Mouse (Mus musculus): ENCODE measurements at regions not wholly inside any gene's neighbourhood (a gene's known extent, or its start where the extent isn't known, plus 50 kb on each side); places are given as distances from the start of the nearest gene placed in this dataset.

GRCm38 (mm10) chr10:95013213-95013915, 68.7 kb upstream of the Plxnc1 start:
- Histone ChIP-seq H3K27me3 (ENCODE audit: insufficient read depth, low read length) (no peaks in the 10 kb centered on the region), H3K4me3 (ENCODE audit: low read length) (no peak overlapping the region), H3K36me3 (ENCODE audit: insufficient read depth, low read length) (no peaks in the 10 kb centered on the region), H3K4me1 (ENCODE audit: insufficient read depth, low read length) (no peaks in the 10 kb centered on the region), H3K4me2 (ENCODE audit: low read depth, low read length) (no peak overlapping the region), H3K27ac (no peak overlapping the region), H3K9me3 (ENCODE audit: low read length) (no peaks in the 10 kb centered on the region), H3K9ac (replicated peaks; ENCODE audit: low read length) (no peak overlapping the region)
- 81% methylated on average over 11 of the region's 11 CpGs for WGBS
- DNase-seq (ENCODE audit: low spot score): peak; percentile 7
- ATAC-seq: no peak
- no peak for TF ChIP-seq CTCF (IDR thresholded peaks at IDR 0.05; ENCODE audit: low read depth)

- H3K4me3 ChIP-seq (ENCODE audit: low read length): no peak overlapping the region
- no peaks in the 10 kb centered on the region for H3K36me3 ChIP-seq (ENCODE audit: insufficient read depth, low read length)
- DNase-seq (ENCODE audit: low spot score): no peak
- H3K9me3 ChIP-seq (ENCODE audit: low read length): no peaks in the 10 kb centered on the region
- H3K9ac ChIP-seq (replicated peaks; ENCODE audit: low read length): no peak overlapping the region
- no peak overlapping the region for H3K4me2 ChIP-seq (ENCODE audit: low read depth, low read length)
- H3K27me3 ChIP-seq (ENCODE audit: insufficient read depth, low read length): no peaks in the 10 kb centered on the region
- no peaks in the 10 kb centered on the region for H3K4me1 ChIP-seq (ENCODE audit: insufficient read depth, low read length)
- ATAC-seq: no peak
- TF ChIP-seq CTCF (IDR thresholded peaks at IDR 0.05; ENCODE audit: low read depth): no peak
- WGBS: 96% methylated on average over 6 of the region's 6 CpGs
- no peak overlapping the region for H3K27ac ChIP-seq
These were observed 65.7 kb upstream of the Plxnc1 start for GRCm38 (mm10) chr10:95010333-95010732.

GRCm38 (mm10) chr10:95009081-95009480, 64.4 kb upstream of the Plxnc1 start:
- no peak overlapping the region for H3K27ac ChIP-seq
- H3K4me3 ChIP-seq (ENCODE audit: low read length): no peak overlapping the region
- DNase-seq (ENCODE audit: low spot score) (no peak), ATAC-seq (no peak)
- no peaks in the 10 kb centered on the region for H3K9me3 ChIP-seq (ENCODE audit: low read length)
- 66% methylated on average over 1 of the region's 1 CpGs for WGBS
- no peak overlapping the region for H3K9ac ChIP-seq (replicated peaks; ENCODE audit: low read length)
- TF ChIP-seq CTCF (IDR thresholded peaks at IDR 0.05; ENCODE audit: low read depth): no peak
- no peaks in the 10 kb centered on the region for H3K4me1 ChIP-seq (ENCODE audit: insufficient read depth, low read length)
- no peak overlapping the region for H3K4me2 ChIP-seq (ENCODE audit: low read depth, low read length)
- H3K36me3 ChIP-seq (ENCODE audit: insufficient read depth, low read length): no peaks in the 10 kb centered on the region
- H3K27me3 ChIP-seq (ENCODE audit: insufficient read depth, low read length): no peaks in the 10 kb centered on the region

GRCm38 (mm10) chr10:95004065-95004763, 59.6 kb upstream of the Plxnc1 start:
- Histone ChIP-seq H3K27me3 (ENCODE audit: insufficient read depth, low read length) (no peaks in the 10 kb centered on the region), H3K36me3 (ENCODE audit: insufficient read depth, low read length) (no peaks in the 10 kb centered on the region), H3K4me1 (ENCODE audit: insufficient read depth, low read length) (no peaks in the 10 kb centered on the region), H3K9ac (replicated peaks; ENCODE audit: low read length) (no peak overlapping the region), H3K9me3 (ENCODE audit: low read length) (no peaks in the 10 kb centered on the region), H3K27ac (no peak overlapping the region), H3K4me3 (ENCODE audit: low read length) (no peak overlapping the region), H3K4me2 (ENCODE audit: low read depth, low read length) (no peak overlapping the region)
- no peak for TF ChIP-seq CTCF (IDR thresholded peaks at IDR 0.05; ENCODE audit: low read depth)
- WGBS: 78% methylated on average over 9 of the region's 9 CpGs
- ATAC-seq: no peak
- no peak for DNase-seq (ENCODE audit: low spot score)

- WGBS: 81% methylated on average over 7 of the region's 7 CpGs
- Histone ChIP-seq H3K4me3 (ENCODE audit: low read length) (no peak overlapping the region), H3K27ac (no peak overlapping the region), H3K9ac (replicated peaks; ENCODE audit: low read length) (no peak overlapping the region), H3K9me3 (ENCODE audit: low read length) (no peaks in the 10 kb centered on the region), H3K4me1 (ENCODE audit: insufficient read depth, low read length) (no peaks in the 10 kb centered on the region), H3K4me2 (ENCODE audit: low read depth, low read length) (no peak overlapping the region), H3K27me3 (ENCODE audit: insufficient read depth, low read length) (no peaks in the 10 kb centered on the region), H3K36me3 (ENCODE audit: insufficient read depth, low read length) (no peaks in the 10 kb centered on the region)
- ATAC-seq (no peak), DNase-seq (ENCODE audit: low spot score) (no peak)
- TF ChIP-seq CTCF (IDR thresholded peaks at IDR 0.05; ENCODE audit: low read depth): no peak
These were observed 59.0 kb upstream of the Plxnc1 start for GRCm38 (mm10) chr10:95003621-95004020.

GRCm38 (mm10) chr10:95001650-95002049, 57.0 kb upstream of the Plxnc1 start:
- Histone ChIP-seq H3K9me3 (ENCODE audit: low read length) (no peaks in the 10 kb centered on the region), H3K4me1 (ENCODE audit: insufficient read depth, low read length) (no peaks in the 10 kb centered on the region), H3K4me2 (ENCODE audit: low read depth, low read length) (no peak overlapping the region), H3K9ac (replicated peaks; ENCODE audit: low read length) (no peak overlapping the region), H3K4me3 (ENCODE audit: low read length) (no peak overlapping the region), H3K36me3 (ENCODE audit: insufficient read depth, low read length) (no peaks in the 10 kb centered on the region), H3K27me3 (ENCODE audit: insufficient read depth, low read length) (no peaks in the 10 kb centered on the region), H3K27ac (no peak overlapping the region)
- ATAC-seq (no peak), DNase-seq (ENCODE audit: low spot score) (no peak)
- TF ChIP-seq CTCF (IDR thresholded peaks at IDR 0.05; ENCODE audit: low read depth): no peak
- 64% methylated on average over 6 of the region's 6 CpGs for WGBS

- no peaks in the 10 kb centered on the region for H3K36me3 ChIP-seq (ENCODE audit: insufficient read depth, low read length)
- TF ChIP-seq CTCF (IDR thresholded peaks at IDR 0.05; ENCODE audit: low read depth): no peak
- WGBS: 87% methylated on average over 5 of the region's 5 CpGs
- no peaks in the 10 kb centered on the region for H3K9me3 ChIP-seq (ENCODE audit: low read length)
- no peaks in the 10 kb centered on the region for H3K27me3 ChIP-seq (ENCODE audit: insufficient read depth, low read length)
- H3K4me3 ChIP-seq (ENCODE audit: low read length): no peak overlapping the region
- H3K4me2 ChIP-seq (ENCODE audit: low read depth, low read length): no peak overlapping the region
- no peaks in the 10 kb centered on the region for H3K4me1 ChIP-seq (ENCODE audit: insufficient read depth, low read length)
- H3K9ac ChIP-seq (replicated peaks; ENCODE audit: low read length): no peak overlapping the region
- ATAC-seq (no peak), DNase-seq (ENCODE audit: low spot score) (no peak)
- H3K27ac ChIP-seq: no peak overlapping the region
These were observed 55.1 kb upstream of the Plxnc1 start for GRCm38 (mm10) chr10:94999716-95000115.

Measured in hindbrain, postnatal 0 days (tissue).